Mouse (Mus musculus) stomach, postnatal 0 days (tissue): Measurements from ENCODE around the gene Acvr2a. TPM values are rescaled to one million over a fixed set of nuclear protein-coding genes. Genes with fewer than 3 reads are reported as not detected.
"Not testable (repeated sequence)": the region's sequence is repeated elsewhere in the genome, so short reads cannot be mapped to it uniquely, and the experiment has no call there.

Experiments
- ATAC-seq: fragments of 200-750 bp; cut with Nextera tagmentation; 2 replicates; pipeline ENCODE4 v1.8.0; 2017; ENCODE audit not compliant: low FRiP score, low TSS enrichment
- DNase-seq: peaks from one replicate; pipeline ENCODE4 v3.0.0-alpha.2; 2016; ENCODE audit warnings: low spot score
- H3K27ac ChIP-seq: fragments of 300-500 bp; sonication (generic); replicated peaks from 2 replicates; pipeline ENCODE4 v1.5.1; 2014; ENCODE audit warnings: mild to moderate bottlenecking, control low read depth
- H3K27me3 ChIP-seq: fragments of 300-500 bp; sonication (generic); 2 replicates; pipeline ENCODE4 v1.6.1; 2014; ENCODE audit warnings: low read length; ENCODE audit not compliant: control insufficient read depth, insufficient read depth
- H3K36me3 ChIP-seq: fragments of 300-500 bp; sonication (generic); 2 replicates; pipeline ENCODE4 v1.6.1; 2014; ENCODE audit warnings: low read length, mixed read lengths; ENCODE audit not compliant: control insufficient read depth, insufficient read depth
- H3K4me1 ChIP-seq: fragments of 300-500 bp; sonication (generic); replicated peaks from 2 replicates; pipeline ENCODE4 v1.6.1; 2014; ENCODE audit warnings: antibody characterized with exemption; ENCODE audit not compliant: control insufficient read depth, insufficient read depth
- H3K4me2 ChIP-seq: fragments of 300-500 bp; sonication (generic); replicated peaks from 2 replicates; pipeline ENCODE4 v1.6.1; 2014; ENCODE audit warnings: low read depth, mild to moderate bottlenecking, control low read depth, moderate library complexity
- H3K4me3 ChIP-seq: fragments of 300-500 bp; sonication (generic); 2 replicates; pipeline ENCODE4 v1.5.1; 2014; ENCODE audit warnings: low read depth, low read length, control low read depth
- H3K9ac ChIP-seq: fragments of 300-500 bp; sonication (generic); 2 replicates; pipeline ENCODE4 v1.6.1; 2014; ENCODE audit warnings: mild to moderate bottlenecking, low read length, control low read depth, mixed read lengths
- H3K9me3 ChIP-seq: fragments of 300-500 bp; sonication (generic); 2 replicates; pipeline ENCODE4 v1.6.1; 2016; ENCODE audit warnings: low read length; ENCODE audit not compliant: control insufficient read depth
- CTCF ChIP-seq: IDR thresholded peaks from 2 replicates; pipeline ENCODE4 v1.5.1; 2016; ENCODE audit warnings: antibody characterized with exemption, low read depth, mild to moderate bottlenecking, moderate library complexity
- EP300 ChIP-seq: optimal IDR thresholded peaks from 2 replicates; pipeline ENCODE3; 2016; ENCODE audit warnings: antibody characterized with exemption
- WGBS: fragments of 180-500 bp; shearing (Covaris S2); extraction: QIAGEN DNeasy Blood & Tissue Kit; methylation state at CpG from one replicate; pipeline ENCODE4 v1.1.7; 2014; 5-methylcytosine and 5-hydroxymethylcytosine counted together
- polyA plus RNA-seq: library from polyadenylated mRNA; unstranded; fragments of >200 nt; fragmentation: Nextera tagmentation; extraction: Ambion mirVana; gene quantifications from 2 replicates; pipeline ENCODE4 v1.2.1, GENCODE M21; 2015

The Acvr2a gene
- polyA plus RNA-seq, 1 experiment from 2014 or later, result 8.0 TPM

DNA sequence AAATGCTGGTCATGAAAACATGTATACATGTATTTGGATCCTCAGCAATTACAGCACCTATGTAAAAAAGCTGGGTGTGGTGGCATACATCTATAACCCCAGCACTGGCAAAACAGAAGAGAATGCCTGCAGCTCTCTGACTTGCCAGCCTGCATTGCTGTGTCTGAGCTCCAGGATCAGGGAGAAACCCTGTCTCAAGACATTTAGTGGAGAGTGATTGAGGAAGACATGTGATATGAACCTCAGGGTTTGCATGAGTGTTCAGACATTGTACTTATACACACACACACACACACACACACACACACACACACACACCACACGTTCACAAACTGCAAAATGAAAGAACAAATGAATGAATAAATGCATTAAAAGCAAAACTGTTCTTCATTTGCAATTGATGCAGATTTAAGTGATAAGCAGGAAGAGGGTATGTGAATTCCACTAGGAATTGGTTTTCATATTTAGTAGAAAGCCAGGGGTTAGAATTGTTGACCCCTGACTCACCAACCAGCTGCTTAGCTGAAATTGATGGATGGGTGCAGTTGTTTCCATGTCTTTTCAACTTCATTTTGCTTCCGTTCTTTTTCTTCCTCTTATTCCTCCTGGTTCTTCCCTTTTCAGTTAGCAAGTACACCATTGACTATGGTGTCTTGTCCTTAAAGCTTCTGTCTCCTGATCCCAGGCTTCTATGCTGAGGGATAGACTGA, 32.9 kb downstream of the Acvr2a start:
- H3K36me3 ChIP-seq, result no peaks in the 10 kb centered on the region
- no peak for ATAC-seq
- no peaks in the 10 kb centered on the region for H3K4me1 ChIP-seq
- H3K27me3 ChIP-seq, result no peaks in the 10 kb centered on the region
- 27% methylated on average over 2 of the region's 2 CpGs for WGBS
- no peak overlapping the region for H3K4me3 ChIP-seq
- no peaks in the 10 kb centered on the region for H3K9me3 ChIP-seq
- TF ChIP-seq CTCF, result no peak
- TF ChIP-seq EP300, result no peak
- DNase-seq, result no peak
- H3K4me2 ChIP-seq, result no peak overlapping the region
- H3K9ac ChIP-seq, result no peak overlapping the region
- H3K27ac ChIP-seq, result no peak overlapping the region

- WGBS, result 95% methylated on average over 6 of the region's 6 CpGs
Observed at GRCm38 (mm10) chr2:48865596-48865995, 51.7 kb downstream of the Acvr2a start.

DNA sequence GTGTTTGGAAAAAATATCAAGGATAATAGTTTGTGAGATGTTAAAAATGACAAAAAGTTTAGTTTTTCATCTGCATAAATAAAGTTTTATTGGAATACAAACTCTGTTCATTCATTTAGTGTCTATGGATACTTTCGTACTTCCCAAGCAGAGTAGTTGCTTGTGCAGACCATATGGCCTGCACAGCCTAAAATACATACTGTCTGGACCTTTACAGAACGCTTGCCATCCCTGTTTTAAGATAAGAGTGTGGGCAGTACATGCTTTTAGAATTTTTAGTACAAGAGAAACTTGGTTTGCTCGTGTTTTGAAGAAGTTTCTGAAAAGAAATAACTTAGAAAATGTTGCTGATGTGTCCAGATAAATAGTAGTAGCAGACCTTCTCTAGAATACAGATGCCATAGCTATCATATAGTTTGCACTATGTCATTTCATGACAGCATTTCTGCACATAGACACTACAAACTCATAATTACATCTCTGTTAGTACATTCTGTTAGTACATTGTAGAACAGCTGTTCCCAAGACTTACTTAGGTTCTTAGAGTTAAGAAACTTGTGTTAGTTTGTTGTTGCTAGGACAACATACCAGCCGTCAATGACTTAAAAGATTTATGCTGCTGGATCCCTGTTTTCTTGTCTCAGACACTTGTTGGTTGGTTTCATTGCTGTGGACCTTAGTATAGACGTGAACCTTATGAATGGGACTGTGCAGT, 54.4 kb downstream of the Acvr2a start:
- Histone ChIP-seq H3K4me1 (no peaks in the 10 kb centered on the region), H3K27me3 (no peaks in the 10 kb centered on the region), H3K9me3 (no peaks in the 10 kb centered on the region), H3K4me2 (no peak overlapping the region), H3K9ac (no peak overlapping the region), H3K4me3 (no peak overlapping the region), H3K27ac (no peak overlapping the region), H3K36me3 (peaks cover 2% of the 10 kb centered on the region; the same call in 1 of the 2 replicates)
- no peak for DNase-seq
- no peak for ATAC-seq
- TF ChIP-seq EP300, result no peak
- no peak for TF ChIP-seq CTCF
- 78% methylated on average over 5 of the region's 5 CpGs for WGBS

More at GRCm38 (mm10) chr2:48865596-48865995, 51.7 kb downstream of the Acvr2a start:
- ATAC-seq, H3K9me3 ChIP-seq, H3K27ac ChIP-seq, H3K36me3 ChIP-seq, H3K27me3 ChIP-seq, H3K4me1 ChIP-seq, DNase-seq, H3K9ac ChIP-seq, H3K4me3 ChIP-seq, H3K4me2 ChIP-seq: not testable (repeated sequence)

- Histone ChIP-seq H3K27ac (no peak overlapping the region), H3K4me1 (no peaks in the 10 kb centered on the region), H3K36me3 (no peaks in the 10 kb centered on the region), H3K9me3 (no peaks in the 10 kb centered on the region), H3K4me2 (no peak overlapping the region), H3K4me3 (no peak overlapping the region), H3K27me3 (no peaks in the 10 kb centered on the region), H3K9ac (no peak overlapping the region)
- TF ChIP-seq CTCF, result peak; percentile 87
- TF ChIP-seq EP300, result no peak
- ATAC-seq, result no peak; the same call in 1 of the 2 replicates
- peak; percentile 45 for DNase-seq
Observed at GRCm38 (mm10) chr2:48885945-48886344, 72.0 kb downstream of the Acvr2a start.

DNA sequence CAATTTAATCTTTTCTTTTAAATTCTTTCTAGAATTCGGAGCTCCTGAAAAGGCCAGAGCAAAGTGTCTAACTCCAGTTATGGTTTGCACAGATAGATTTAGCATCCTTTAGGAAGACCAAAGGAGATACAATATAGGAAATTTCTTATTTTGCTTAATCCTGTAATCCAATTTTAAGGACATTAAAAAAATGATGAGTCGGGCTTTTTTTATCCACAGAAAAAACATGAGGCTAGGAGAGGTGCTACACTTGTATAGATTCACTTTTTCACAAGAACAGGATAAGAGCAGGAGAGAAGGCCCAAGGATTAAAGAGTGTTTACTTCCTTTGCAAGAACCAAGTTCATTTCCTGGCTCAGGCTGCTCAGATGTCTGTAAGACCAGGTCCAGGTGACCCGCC, 81.3 kb downstream of the Acvr2a start:
- Histone ChIP-seq H3K36me3 (peaks cover 8% of the 10 kb centered on the region), H3K27ac (no peak overlapping the region), H3K4me1 (no peaks in the 10 kb centered on the region), H3K4me2 (no peak overlapping the region), H3K4me3 (no peak overlapping the region), H3K9me3 (no peaks in the 10 kb centered on the region), H3K27me3 (no peaks in the 10 kb centered on the region), H3K9ac (no peak overlapping the region)
- TF ChIP-seq CTCF (no peak), EP300 (no peak)
- DNase-seq (no peak), ATAC-seq (no peak)
- WGBS, result 95% methylated on average over 3 of the region's 3 CpGs

- no peaks in the 10 kb centered on the region for H3K9me3 ChIP-seq
- H3K4me2 ChIP-seq, result no peak overlapping the region
- no peak overlapping the region for H3K4me3 ChIP-seq
- peaks cover 14% of the 10 kb centered on the region for H3K36me3 ChIP-seq
- H3K4me1 ChIP-seq, result no peaks in the 10 kb centered on the region
- H3K27ac ChIP-seq, result no peak overlapping the region
- ATAC-seq, result no peak
- no peak for DNase-seq
- H3K27me3 ChIP-seq, result no peaks in the 10 kb centered on the region
- 46% methylated on average over 2 of the region's 2 CpGs for WGBS
- no peak overlapping the region for H3K9ac ChIP-seq
- TF ChIP-seq CTCF (peak; percentile 77), EP300 (no peak)
Observed at GRCm38 (mm10) chr2:48908866-48909265, 95.0 kb downstream of the Acvr2a start.
